Mouse (Mus musculus): Measurements from ENCODE around the gene Cldn14. TPM values are rescaled to one million over a fixed set of nuclear protein-coding genes. Genes with fewer than 3 reads are reported as not detected.
A peak's percentile ranks its signal among the peaks of the same experiment; 100 is the strongest.

Gene Cldn14
- total RNA-seq, 2 experiments from 2014 or later: 1.9 TPM; not detected in 1

GRCm38 (mm10) chr16:93956986-93957385 is 51.7 kb downstream of the Cldn14 start:
- no peak for DNase-seq (ENCODE audit: low spot score in 2 of 2)

DNA sequence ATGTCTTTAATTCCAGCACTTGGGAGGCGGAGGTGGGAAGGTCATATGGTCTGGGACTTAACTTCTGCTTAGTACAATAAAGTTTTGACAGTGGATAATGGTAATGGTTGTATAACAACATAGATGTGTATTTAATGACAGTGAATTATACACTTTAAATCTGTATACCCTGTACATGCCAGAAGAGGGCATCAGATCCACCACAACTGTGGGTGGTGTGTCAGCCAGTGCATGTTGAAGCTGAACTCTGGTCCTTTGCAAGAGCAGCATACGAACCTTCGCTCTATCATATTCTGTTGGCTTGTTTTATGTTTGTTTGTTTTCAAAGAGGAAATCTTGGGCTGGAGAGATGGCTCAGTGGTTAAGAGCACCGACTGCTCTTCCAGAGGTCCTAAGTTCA is 61.2 kb downstream of the Cldn14 start:
- no peak for DNase-seq (ENCODE audit: low spot score in 2 of 2)

GRCm38 (mm10) chr16:93944301-93944700 is 64.3 kb downstream of the Cldn14 start:
- DNase-seq (ENCODE audit: low spot score in 2 of 2): no peak

DNA sequence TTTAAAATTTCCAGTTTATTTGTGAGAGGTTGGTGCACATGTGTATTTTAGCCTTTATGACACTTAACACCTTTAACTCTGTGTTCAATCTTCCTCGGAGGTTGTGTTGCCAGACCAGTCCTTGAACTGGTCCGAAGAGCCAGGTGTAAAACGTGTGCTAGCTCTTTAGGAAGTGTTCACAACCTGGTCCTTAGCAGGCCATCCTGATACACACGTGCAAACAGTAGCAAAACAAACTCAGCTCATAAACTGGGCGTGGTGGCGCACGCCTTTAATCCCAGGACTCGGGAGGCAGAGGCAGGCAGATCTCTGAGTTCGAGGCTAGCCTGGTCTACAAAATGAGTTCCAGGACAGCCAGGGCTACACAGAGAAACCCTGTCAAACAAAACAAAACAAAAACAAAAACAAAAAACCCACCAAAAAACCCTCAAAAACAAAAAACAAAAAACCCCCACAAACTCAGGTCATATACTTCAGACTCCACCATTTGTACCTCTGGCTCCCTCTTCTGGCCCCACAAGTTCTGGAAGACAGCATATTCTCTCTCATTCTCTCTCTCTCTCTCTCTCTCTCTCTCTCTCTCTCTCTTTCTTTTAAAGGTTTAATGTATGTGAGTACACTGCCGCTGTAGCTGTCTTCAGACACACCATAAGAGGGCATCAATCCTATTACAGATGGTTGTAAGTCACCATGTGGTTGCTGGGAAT is 65.7 kb downstream of the Cldn14 start:
- no peak for DNase-seq (ENCODE audit: low spot score in 2 of 2)

GRCm38 (mm10) chr16:93941781-93942567 is 66.7 kb downstream of the Cldn14 start:
- DNase-seq (ENCODE audit: low spot score in 2 of 2): no peak

GRCm38 (mm10) chr16:93939961-93940360 is 68.7 kb downstream of the Cldn14 start:
- no peak for DNase-seq (ENCODE audit: low spot score in 2 of 2)

GRCm38 (mm10) chr16:93938400-93938846 is 70.2 kb downstream of the Cldn14 start:
- DNase-seq (ENCODE audit: low spot score in 2 of 2): peak; percentile 23 to 45

- no peak for DNase-seq (ENCODE audit: low spot score in 2 of 2)
Measured at GRCm38 (mm10) chr16:93935009-93935408, 73.6 kb downstream of the Cldn14 start.

GRCm38 (mm10) chr16:93934588-93934987 is 74.0 kb downstream of the Cldn14 start:
- DNase-seq (ENCODE audit: low spot score in 2 of 2): no peak

GRCm38 (mm10) chr16:93932185-93933168 is 76.2 kb downstream of the Cldn14 start:
- no peak for DNase-seq (ENCODE audit: low spot score in 2 of 2)

DNA sequence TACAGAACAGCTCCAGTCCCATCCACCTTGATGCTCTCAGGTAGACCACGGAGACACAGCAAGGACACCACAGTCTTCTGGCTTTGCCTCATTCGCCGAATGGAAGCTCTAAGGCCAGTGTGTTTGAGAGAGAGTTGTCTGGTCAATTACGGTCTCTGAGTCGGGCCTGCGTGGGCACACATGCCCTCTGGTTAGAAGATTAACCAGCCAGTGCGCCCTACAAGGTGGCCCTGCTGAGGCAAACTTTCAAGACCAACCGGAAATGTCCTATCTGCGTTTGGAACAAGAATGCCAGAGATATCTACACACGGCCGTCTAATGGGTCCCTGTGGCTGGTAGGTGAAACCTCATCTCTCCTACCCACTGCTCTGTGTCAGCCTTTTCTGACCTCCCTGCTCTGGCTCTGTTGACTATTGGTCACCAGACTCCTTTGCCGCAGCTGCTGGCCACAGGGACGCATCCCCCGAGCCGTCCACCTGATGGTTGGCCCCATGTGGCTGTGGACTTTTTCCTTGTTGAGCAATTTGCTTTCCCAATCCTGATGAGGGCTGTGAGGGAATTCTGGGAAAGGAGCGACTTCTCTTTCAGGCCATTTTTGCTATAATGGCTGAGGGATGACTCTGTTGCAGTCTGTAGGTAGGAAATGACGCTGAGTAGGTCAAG is 79.1 kb downstream of the Cldn14 start:
- DNase-seq (ENCODE audit: low spot score in 2 of 2): no peak

GRCm38 (mm10) chr16:93925684-93926247 is 82.9 kb downstream of the Cldn14 start:
- DNase-seq (ENCODE audit: low spot score in 2 of 2): no peak

DNA sequence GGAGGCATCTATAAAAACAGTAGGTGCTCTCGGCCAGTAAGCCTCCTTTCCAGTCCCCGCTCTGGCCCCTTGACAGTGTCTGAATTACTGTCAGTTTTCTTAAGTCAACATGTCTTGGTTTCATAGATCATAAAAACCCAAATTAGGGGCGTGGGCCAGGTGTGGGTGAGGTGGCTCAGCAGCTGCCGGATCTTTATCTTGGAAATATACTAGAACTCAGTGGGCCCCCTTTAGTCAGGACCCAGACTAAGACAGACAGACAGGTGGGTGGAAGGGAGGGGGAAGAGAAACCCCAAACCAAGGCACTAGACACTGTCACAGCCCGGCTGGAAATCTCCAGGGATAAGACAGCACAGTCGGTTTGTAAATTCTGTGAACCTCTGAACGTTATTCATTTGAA is 84.8 kb downstream of the Cldn14 start:
- no peak for DNase-seq (ENCODE audit: low spot score in 2 of 2)

DNA sequence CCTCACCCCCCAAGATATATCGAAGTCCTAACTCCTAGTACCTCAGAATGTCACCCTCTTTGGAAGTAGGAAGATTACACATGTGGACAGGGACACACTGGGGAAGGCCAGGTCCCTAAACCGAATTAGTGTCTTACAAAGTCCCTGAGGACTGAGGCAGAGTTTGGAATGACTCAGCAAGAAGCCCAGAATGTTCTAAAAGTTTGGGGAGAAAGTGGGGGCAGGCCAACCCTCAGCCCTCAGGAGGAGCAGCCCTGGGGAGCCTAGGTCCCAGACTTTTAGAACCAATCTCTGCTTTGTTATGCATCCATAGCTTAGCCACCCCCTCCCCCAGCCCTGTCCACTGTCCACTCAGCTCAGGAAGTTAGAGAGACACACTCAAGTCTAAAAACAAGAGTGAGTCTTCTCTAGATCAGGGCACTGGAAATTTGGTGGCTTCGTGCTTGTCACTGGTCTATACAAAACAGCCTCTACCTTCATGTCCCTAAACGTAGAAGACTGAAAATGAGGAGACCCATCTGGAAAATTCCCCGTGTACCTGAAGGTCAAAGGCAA is 85.7 kb downstream of the Cldn14 start:
- no peak for DNase-seq (ENCODE audit: low spot score in 2 of 2)

GRCm38 (mm10) chr16:93920673-93921072 is 88.0 kb downstream of the Cldn14 start:
- no peak for DNase-seq (ENCODE audit: low spot score in 2 of 2)

- no peak for DNase-seq (ENCODE audit: low spot score in 2 of 2)
Measured at GRCm38 (mm10) chr16:93919189-93919588, 89.4 kb downstream of the Cldn14 start.

GRCm38 (mm10) chr16:93918679-93919060 is 90.0 kb downstream of the Cldn14 start:
- DNase-seq (ENCODE audit: low spot score in 2 of 2): no peak

GRCm38 (mm10) chr16:93917712-93918678 is 90.6 kb downstream of the Cldn14 start:
- DNase-seq (ENCODE audit: low spot score in 2 of 2): peak; percentile 74 to 75

GRCm38 (mm10) chr16:93915338-93915849 is 93.2 kb downstream of the Cldn14 start:
- no peak for DNase-seq (ENCODE audit: low spot score in 2 of 2)

All from adrenal gland, postnatal 4 days (tissue).